Mouse (Mus musculus) urinary bladder, postnatal 25 days (tissue): ENCODE measurements around the gene Elavl1.
A peak's percentile ranks its signal among the peaks of the same experiment; 100 is the strongest.
"Not testable (repeated sequence)": the region's sequence is repeated elsewhere in the genome, so short reads cannot be mapped to it uniquely, and the experiment has no call there.

Source experiments
- DNase-seq: peaks from one replicate; pipeline ENCODE4 v3.0.0; 2022; ENCODE audit warnings: low spot score

The Elavl1 gene

DNA sequence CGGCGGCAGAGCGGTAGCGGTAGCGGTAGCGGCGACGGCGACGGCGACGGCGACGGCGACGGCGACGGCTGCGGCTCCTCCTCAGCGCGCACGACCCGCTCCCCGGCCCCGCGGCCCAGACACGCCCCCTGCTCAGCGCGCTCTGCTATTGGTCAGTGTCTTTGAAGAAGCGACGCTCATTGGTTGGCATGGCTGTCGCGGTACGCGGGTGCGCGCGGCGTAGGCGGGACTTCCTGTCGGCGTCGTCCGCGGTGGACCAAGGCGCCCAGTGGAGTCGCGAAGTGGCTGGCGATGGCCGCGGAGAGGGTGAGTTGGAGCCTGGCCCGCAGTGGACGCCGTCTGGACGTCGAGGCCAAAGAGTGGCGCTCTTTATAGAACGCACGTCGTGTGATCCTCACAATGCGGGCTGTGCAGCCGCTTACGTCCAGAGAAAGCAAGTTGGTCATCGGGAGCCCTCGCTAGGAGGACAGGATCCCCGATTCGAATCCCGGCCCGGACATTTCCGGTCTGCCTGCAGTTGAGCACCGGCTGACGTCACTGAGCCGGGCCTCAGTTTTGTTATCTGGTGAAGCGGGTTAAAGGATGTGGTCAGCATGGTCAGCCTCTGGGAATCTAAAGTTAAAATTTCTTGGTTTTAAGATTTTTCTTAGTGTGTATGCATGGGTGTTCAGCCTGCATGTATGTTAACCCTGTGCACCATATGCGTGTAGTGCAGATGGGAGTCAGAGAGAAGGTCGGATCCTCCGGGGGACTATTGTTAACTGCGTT is at the start of gene Elavl1, which contains the start of gene Ccl25:
Gene Elavl1, minus strand, starts transcription at position 431 of the 768 bp plus-strand sequence.
Gene Ccl25, plus strand, starts transcription at position 228 of the 768 bp plus-strand sequence.
- DNase-seq: peak; percentile 97

GRCm38 (mm10) chr8:4372657-4373056 is 47.4 kb upstream of the Elavl1 start:
- no peak for DNase-seq

DNA sequence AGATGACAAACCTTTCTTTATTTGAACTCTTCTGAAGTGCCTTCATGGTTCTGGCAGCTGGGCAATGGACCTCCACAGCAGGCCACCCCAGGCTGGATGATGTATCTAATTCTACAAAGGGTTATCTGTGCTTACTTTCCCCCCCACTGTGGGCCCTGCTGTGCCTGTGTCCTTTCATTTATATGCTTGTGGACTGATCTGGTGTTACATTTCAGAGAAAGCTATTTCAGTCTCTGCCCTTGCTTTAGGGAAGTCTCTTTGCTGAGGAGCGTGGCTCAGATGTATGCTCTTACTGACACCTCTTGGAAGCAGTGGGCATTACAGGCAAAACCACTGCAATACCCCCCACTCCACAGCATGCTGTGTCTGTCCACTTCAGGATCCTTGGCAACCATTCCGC is 44.9 kb upstream of the Elavl1 start:
- no peak for DNase-seq

DNA sequence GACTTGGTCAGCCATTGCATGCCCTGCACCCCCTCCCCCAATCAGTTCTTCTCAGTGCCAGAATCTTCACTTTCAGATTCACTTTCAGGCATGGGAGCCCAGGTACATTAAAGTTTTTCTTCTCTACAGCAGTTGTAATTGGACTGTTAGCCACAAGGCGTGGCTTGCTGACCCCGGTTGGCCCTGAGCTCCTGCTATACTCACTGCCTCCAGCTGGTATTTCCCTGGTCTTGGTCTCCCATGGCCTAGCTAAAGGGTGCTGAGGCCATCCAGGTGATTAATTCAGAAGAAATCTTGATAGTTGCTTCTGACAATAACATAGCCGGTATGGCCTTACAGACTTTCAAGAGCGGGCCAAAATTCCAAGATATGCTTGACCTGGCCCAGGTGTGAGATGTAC is 43.3 kb upstream of the Elavl1 start:
- no peak for DNase-seq

- no peak for DNase-seq
Observed at GRCm38 (mm10) chr8:4367808-4368207, 42.6 kb upstream of the Elavl1 start.

GRCm38 (mm10) chr8:4366189-4366588 is 41.0 kb upstream of the Elavl1 start:
- no peak for DNase-seq

GRCm38 (mm10) chr8:4360922-4361321 is 35.7 kb upstream of the Elavl1 start:
- DNase-seq: no peak

GRCm38 (mm10) chr8:4359362-4359761 is 34.1 kb upstream of the Elavl1 start:
- no peak for DNase-seq

DNA sequence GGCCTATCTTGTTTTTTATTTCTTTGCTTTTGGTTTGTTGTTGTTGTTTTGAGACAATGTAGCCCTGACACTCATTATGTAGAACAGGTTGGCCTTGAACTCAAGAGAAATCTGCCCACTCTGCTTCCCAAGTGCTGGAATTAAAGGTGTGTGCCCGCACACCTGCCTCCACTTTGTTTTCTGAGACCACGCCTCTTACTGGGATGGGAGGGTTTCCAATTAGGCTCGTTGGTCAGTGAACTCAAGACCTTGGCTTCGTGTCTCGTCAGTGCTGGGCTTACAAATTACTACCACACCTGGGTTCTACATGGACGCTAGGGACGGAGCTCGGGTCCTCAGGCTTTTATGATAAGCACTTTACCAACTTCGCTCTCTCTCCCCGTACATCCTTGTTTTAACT is 30.2 kb upstream of the Elavl1 start:
- no peak for DNase-seq

GRCm38 (mm10) chr8:4354516-4354915 is 29.3 kb upstream of the Elavl1 start:
- no peak for DNase-seq

- no peak for DNase-seq
Observed at GRCm38 (mm10) chr8:4353741-4354140, 28.5 kb upstream of the Elavl1 start.

- DNase-seq: not testable (repeated sequence)
Observed at GRCm38 (mm10) chr8:4352562-4352961, 27.3 kb upstream of the Elavl1 start.

DNA sequence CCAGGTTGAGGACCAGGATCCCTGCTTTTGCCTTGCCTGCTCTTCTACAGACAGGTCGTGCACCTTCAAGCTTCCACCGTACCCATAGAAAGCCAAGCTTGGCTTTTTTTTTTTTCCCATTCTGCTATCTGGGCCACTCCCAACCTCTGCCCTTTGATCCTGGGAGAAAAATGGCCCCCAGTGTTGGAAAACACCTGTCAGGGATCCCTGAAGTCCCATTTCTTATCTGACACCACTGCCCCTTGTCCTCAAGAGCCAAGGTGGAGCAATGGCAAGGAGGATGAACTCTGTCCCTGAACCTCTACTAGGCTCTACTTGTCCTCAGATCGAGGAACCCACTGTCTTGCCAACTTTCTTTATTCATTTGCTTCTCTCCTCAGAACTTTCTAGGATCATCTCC is 25.4 kb upstream of the Elavl1 start:
- DNase-seq: no peak

GRCm38 (mm10) chr8:4349335-4349734 is 24.1 kb upstream of the Elavl1 start:
- DNase-seq: no peak

- no peak for DNase-seq
Observed at GRCm38 (mm10) chr8:4348275-4348674, 23.1 kb upstream of the Elavl1 start.

GRCm38 (mm10) chr8:4347661-4348060 is 22.4 kb upstream of the Elavl1 start:
- no peak for DNase-seq

DNA sequence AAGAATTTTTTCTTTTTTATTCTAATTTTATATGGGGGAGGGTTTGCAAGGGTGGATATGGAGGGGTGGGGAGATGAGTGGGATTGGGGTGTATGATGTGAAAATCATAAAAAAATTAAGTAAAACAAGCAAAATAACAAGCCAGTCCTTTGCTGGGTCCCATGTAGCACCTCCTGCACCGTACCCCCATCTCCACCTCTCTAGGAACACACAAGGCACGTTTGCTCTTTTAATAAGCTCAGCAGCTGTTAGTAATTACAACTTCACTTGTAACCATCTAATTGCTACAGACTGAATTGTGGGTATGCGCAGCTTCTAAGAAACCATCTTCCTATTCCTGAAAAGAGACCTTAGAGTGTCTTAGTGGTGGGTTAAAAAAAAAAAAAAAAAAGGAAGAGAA is 15.0 kb upstream of the Elavl1 start:
- DNase-seq: no peak

- no peak for DNase-seq
Observed at GRCm38 (mm10) chr8:4335678-4336077, 10.5 kb upstream of the Elavl1 start.

DNA sequence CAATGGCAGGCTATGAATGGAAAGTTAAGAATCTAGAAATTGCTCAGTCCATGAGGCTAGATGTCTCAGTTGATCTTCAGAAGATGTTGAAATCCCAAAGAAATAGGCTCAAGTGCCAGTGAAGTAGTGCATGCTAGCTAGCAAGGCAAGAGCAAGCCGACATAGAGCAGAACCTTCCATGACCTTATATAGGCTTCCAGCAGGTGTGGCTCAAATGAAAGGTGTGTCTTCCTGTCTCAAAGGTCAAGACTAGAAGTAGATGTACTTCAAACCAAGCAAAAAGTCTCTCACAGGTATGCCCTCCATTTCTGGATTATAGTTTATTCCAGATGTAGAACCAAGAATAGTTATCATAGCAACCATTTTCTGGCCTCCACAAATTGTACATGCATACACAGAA is 8.8 kb upstream of the Elavl1 start:
- DNase-seq: no peak

DNA sequence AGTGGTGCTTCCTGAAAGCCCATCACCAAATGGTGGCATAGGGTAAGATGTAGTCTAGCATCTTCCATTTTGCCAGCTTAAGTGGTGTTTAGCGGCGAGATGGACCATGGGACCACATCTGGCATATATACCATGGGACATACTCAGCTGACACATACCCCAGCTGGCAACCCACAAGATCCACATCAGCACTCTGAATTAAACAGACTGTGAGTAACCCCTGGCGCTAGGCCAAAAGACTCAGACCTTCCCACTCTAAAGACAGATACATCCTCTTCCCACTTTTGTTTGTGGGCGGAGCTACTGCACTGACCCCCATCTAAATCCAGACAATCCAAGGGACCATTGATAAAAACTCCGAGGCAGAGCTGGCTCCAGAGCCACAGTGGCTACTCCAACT is 3.8 kb upstream of the Elavl1 start:
- DNase-seq: no peak

- no peak for DNase-seq
Observed at GRCm38 (mm10) chr8:4325751-4326036, 481 bp upstream of the Elavl1 start.

GRCm38 (mm10) chr8:4324525-4324924 is 688 bp downstream of the Elavl1 start:
- DNase-seq: no peak

DNA sequence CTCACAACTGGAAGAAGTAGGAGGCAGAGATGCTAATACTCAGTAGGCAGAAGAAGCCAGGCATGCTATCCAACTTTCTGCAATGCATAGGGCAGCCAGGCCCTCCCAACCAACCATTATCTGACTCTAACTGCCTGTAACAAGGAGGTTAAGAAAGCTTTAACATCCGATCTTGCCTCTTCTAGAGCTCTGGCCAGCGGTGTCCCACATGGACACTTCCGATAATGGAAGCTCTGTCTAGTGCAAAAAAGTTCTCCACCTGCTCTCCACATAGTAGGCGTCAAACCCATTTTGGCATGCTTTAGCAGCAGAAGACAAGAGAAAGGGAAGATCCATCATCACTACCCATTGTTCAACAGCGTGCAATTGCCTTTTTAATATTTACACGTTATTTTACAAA is 1.3 kb downstream of the Elavl1 start:
- no peak for DNase-seq

DNA sequence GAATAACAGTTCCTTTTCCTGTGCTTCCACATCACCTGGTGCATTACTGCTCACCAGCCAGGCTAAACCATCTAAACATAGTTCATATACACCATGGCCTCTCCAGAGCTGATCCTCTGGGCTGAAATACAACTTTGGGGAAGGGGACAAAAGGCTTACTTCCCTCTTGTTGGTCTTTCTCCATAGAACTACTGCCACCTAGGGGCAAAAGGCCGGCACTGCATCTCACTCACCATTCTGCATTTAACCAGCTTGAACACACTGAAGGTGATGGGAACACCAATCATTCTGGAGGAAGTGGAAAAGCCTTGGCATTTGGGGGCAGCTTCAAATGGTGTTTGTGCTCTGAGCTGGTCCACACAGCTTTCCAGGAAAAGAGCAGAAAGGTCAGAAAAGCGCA is 2.7 kb downstream of the Elavl1 start:
- peak; percentile 71 for DNase-seq
